Mouse (Mus musculus) ES-E14 (cell line): Measurements from ENCODE around the gene Tepsin.
A peak's percentile ranks its signal among the peaks of the same experiment; 100 is the strongest.

Source experiments
- CHD2 ChIP-seq: IDR thresholded peaks from 2 replicates; pipeline ENCODE4 v1.6.1; 2014; ENCODE audit warnings: mild to moderate bottlenecking, low read depth, low read length, inconsistent platforms
- HCFC1 ChIP-seq: IDR thresholded peaks from 2 replicates; pipeline ENCODE4 v1.6.1; 2012; ENCODE audit warnings: low read length, inconsistent platforms, borderline replicate concordance; ENCODE audit not compliant: insufficient read depth
- MAFK ChIP-seq: IDR thresholded peaks from 2 replicates; pipeline ENCODE4 v1.6.1; 2014; ENCODE audit warnings: mild to moderate bottlenecking, low read depth, low read length, inconsistent platforms; ENCODE audit not compliant: insufficient read depth
- ZC3H11A ChIP-seq: IDR thresholded peaks from 2 replicates; pipeline ENCODE4 v1.6.1; 2012; ENCODE audit warnings: low read depth, mild to moderate bottlenecking, inconsistent platforms, low read length, borderline replicate concordance
- ZNF384 ChIP-seq: IDR thresholded peaks from 2 replicates; pipeline ENCODE4 v1.6.1; 2012; ENCODE audit warnings: low read depth, low read length, inconsistent platforms

GRCm38 (mm10) chr11:120142601-120143051 lies 44.1 kb upstream of the Tepsin start:
- no peak for TF ChIP-seq CHD2
- TF ChIP-seq HCFC1 = no peak
- no peak for TF ChIP-seq MAFK
- peak; percentile 45; the same call in 1 of the 2 replicates for TF ChIP-seq ZNF384
- no peak for TF ChIP-seq ZC3H11A
